Mouse (Mus musculus) CH12.LX (cell line): ENCODE data around the gene Rnf225. TPM values are rescaled to one million over a fixed set of nuclear protein-coding genes. Genes with fewer than 3 reads are reported as not detected.

ENCODE experiments used
- DNase-seq: peaks from one replicate; pipeline ENCODE4 v3.0.0-alpha.2; 2013; ENCODE audit errors: extremely low read depth
- H3K27ac ChIP-seq: 2 replicates; pipeline ENCODE4 v1.5.1; 2012; ENCODE audit warnings: low read depth, mild to moderate bottlenecking, control low read depth, moderate library complexity; ENCODE audit not compliant: insufficient read depth
- H3K27me3 ChIP-seq: replicated peaks from 2 replicates; pipeline ENCODE3; 2012; ENCODE audit warnings: inconsistent platforms
- H3K36me3 ChIP-seq, 2 experiments: replicated peaks in 1 of 2; 2 replicates each; pipeline versions ENCODE3 to v1.6.1; 2012; ENCODE audit warnings: inconsistent platforms in 1 of 2, low read length in 1 of 2, mild to moderate bottlenecking in 1 of 2, mixed read lengths in 1 of 2, moderate library complexity in 1 of 2; ENCODE audit not compliant: control insufficient read depth in 1 of 2, insufficient read depth in 1 of 2
- H3K4me1 ChIP-seq, 2 experiments: 2 replicates each; pipeline ENCODE4 v1.6.1; 2012; ENCODE audit warnings: inconsistent platforms in 1 of 2, moderate library complexity in 1 of 2; ENCODE audit not compliant: insufficient read depth in 2 of 2, control insufficient read depth in 1 of 2
- H3K4me2 ChIP-seq: 2 replicates; pipeline ENCODE4 v1.6.1; 2012; ENCODE audit warnings: low read depth, mild to moderate bottlenecking, control low read depth; ENCODE audit not compliant: poor library complexity, insufficient read depth, severe bottlenecking
- H3K4me3 ChIP-seq, 3 experiments: fragments of 150-350 bp in 1 of 3; sonication (generic) in 1 of 3; replicated peaks in 1 of 3; 2 replicates each; pipeline versions ENCODE3 to v1.5.1; 2011 to 2012; ENCODE audit warnings: low read depth in 2 of 3, low read length in 2 of 3, mild to moderate bottlenecking in 2 of 3, moderate library complexity in 2 of 3, control low read depth in 1 of 3, improper control_type of control experiment in 1 of 3, inconsistent platforms in 1 of 3, mixed read lengths in 1 of 3; ENCODE audit not compliant: poor library complexity in 1 of 3
- H3K79me2 ChIP-seq: replicated peaks from 2 replicates; pipeline ENCODE4 v1.6.1; 2012; ENCODE audit warnings: mild to moderate bottlenecking, moderate library complexity; ENCODE audit not compliant: control insufficient read depth, poor library complexity, insufficient read depth, severe bottlenecking; ENCODE audit errors: extremely low read depth
- H3K9ac ChIP-seq: 2 replicates; pipeline ENCODE4 v1.6.1; 2012; ENCODE audit warnings: low read depth, mild to moderate bottlenecking, control low read depth, moderate library complexity; ENCODE audit not compliant: insufficient read depth
- H3K9me3 ChIP-seq: replicated peaks from 2 replicates; pipeline ENCODE3; 2012; ENCODE audit warnings: low read length, inconsistent platforms, mixed read lengths
- BHLHE40 ChIP-seq: IDR thresholded peaks from 2 replicates; pipeline ENCODE4 v1.6.1; 2011; ENCODE audit warnings: mild to moderate bottlenecking, low read depth, low read length, improper control_type of control experiment
- CHD1 ChIP-seq: IDR thresholded peaks from 2 replicates; pipeline ENCODE4 v1.6.1; 2012; ENCODE audit warnings: low read depth, low read length, improper control_type of control experiment, inconsistent platforms
- E2F4 ChIP-seq: IDR thresholded peaks from 2 replicates; pipeline ENCODE4 v1.6.1; 2011; ENCODE audit warnings: low read depth, low read length, improper control_type of control experiment; ENCODE audit not compliant: insufficient replicate concordance
- ELF1 ChIP-seq: IDR thresholded peaks from 2 replicates; pipeline ENCODE4 v1.6.1; 2014; ENCODE audit warnings: low read depth, mild to moderate bottlenecking, inconsistent platforms, low read length, improper control_type of control experiment
- GABPA ChIP-seq: IDR thresholded peaks from 2 replicates; pipeline ENCODE4 v1.6.1; 2012; ENCODE audit warnings: low read depth, low read length, improper control_type of control experiment, inconsistent platforms; ENCODE audit not compliant: insufficient replicate concordance
- HCFC1 ChIP-seq: IDR thresholded peaks from 2 replicates; pipeline ENCODE4 v1.6.1; 2012; ENCODE audit warnings: low read depth, mild to moderate bottlenecking, inconsistent platforms, low read length, improper control_type of control experiment
- IRF4 ChIP-seq: IDR thresholded peaks from 2 replicates; pipeline ENCODE4 v1.6.1; 2014; ENCODE audit warnings: low read depth, mild to moderate bottlenecking, inconsistent platforms, low read length, improper control_type of control experiment
- JUN ChIP-seq: IDR thresholded peaks from 2 replicates; pipeline ENCODE4 v1.6.1; 2011; ENCODE audit warnings: low read depth, mild to moderate bottlenecking, low read length, improper control_type of control experiment, moderate library complexity; ENCODE audit not compliant: insufficient read depth
- JUND ChIP-seq: conservative IDR thresholded peaks from 2 replicates; pipeline ENCODE4 v1.6.1; 2011; ENCODE audit warnings: low read depth, low read length, improper control_type of control experiment
- KAT2A ChIP-seq: IDR thresholded peaks from 2 replicates; pipeline ENCODE4 v1.6.1; 2012; ENCODE audit warnings: low read length, improper control_type of control experiment, inconsistent platforms; ENCODE audit not compliant: insufficient replicate concordance
- MAFK ChIP-seq: IDR thresholded peaks from 2 replicates; pipeline ENCODE4 v1.6.1; 2011; ENCODE audit warnings: low read length, improper control_type of control experiment; ENCODE audit not compliant: insufficient replicate concordance
- MAX ChIP-seq: IDR thresholded peaks from 2 replicates; pipeline ENCODE4 v1.6.1; 2011; ENCODE audit warnings: low read length, improper control_type of control experiment
- MAZ ChIP-seq: IDR thresholded peaks from 2 replicates; pipeline ENCODE4 v1.6.1; 2012; ENCODE audit warnings: low read depth, mild to moderate bottlenecking, inconsistent platforms, low read length, improper control_type of control experiment, moderate library complexity
- MEF2A ChIP-seq: IDR thresholded peaks from 2 replicates; pipeline ENCODE4 v1.6.1; 2014; ENCODE audit warnings: low read depth, mild to moderate bottlenecking, inconsistent platforms, low read length, improper control_type of control experiment, borderline replicate concordance
- MXI1 ChIP-seq: IDR thresholded peaks from 2 replicates; pipeline ENCODE4 v1.6.1; 2011; ENCODE audit warnings: mild to moderate bottlenecking, low read depth, low read length, improper control_type of control experiment
- MYC ChIP-seq: IDR thresholded peaks from 2 replicates; pipeline ENCODE4 v1.6.1; 2011; ENCODE audit warnings: low read depth, mild to moderate bottlenecking, improper control_type of control experiment, low read length
- NELFE ChIP-seq: IDR thresholded peaks from 2 replicates; pipeline ENCODE4 v1.6.1; 2011; ENCODE audit warnings: low read depth, low read length, improper control_type of control experiment
- NRF1 ChIP-seq: IDR thresholded peaks from 2 replicates; pipeline ENCODE4 v1.6.1; 2014; ENCODE audit warnings: low read depth, mild to moderate bottlenecking, inconsistent platforms, low read length, improper control_type of control experiment, moderate library complexity
- PAX5 ChIP-seq: IDR thresholded peaks from 2 replicates; pipeline ENCODE4 v1.6.1; 2012; ENCODE audit warnings: low read length, inconsistent platforms, mixed read lengths
- POLR2A ChIP-seq: IDR thresholded peaks from 2 replicates; pipeline ENCODE4 v1.6.1; 2011; ENCODE audit warnings: low read depth, mild to moderate bottlenecking, improper control_type of control experiment, low read length
- POLR2AphosphoS2 ChIP-seq: IDR thresholded peaks from 2 replicates; pipeline ENCODE4 v1.6.1; 2011; ENCODE audit warnings: low read depth, low read length, improper control_type of control experiment
- RCOR1 ChIP-seq: conservative IDR thresholded peaks from 2 replicates; pipeline ENCODE4 v1.6.1; 2012; ENCODE audit warnings: low read depth, mild to moderate bottlenecking, inconsistent platforms, low read length, improper control_type of control experiment
- SIN3A ChIP-seq: IDR thresholded peaks from 2 replicates; pipeline ENCODE4 v1.6.1; 2012; ENCODE audit warnings: low read length, improper control_type of control experiment, inconsistent platforms
- SMC3 ChIP-seq: IDR thresholded peaks from 2 replicates; pipeline ENCODE4 v1.6.1; 2011; ENCODE audit warnings: low read depth, low read length, improper control_type of control experiment
- TCF12 ChIP-seq: IDR thresholded peaks from 2 replicates; pipeline ENCODE4 v1.6.1; 2014; ENCODE audit warnings: low read depth, mild to moderate bottlenecking, inconsistent platforms, low read length, improper control_type of control experiment
- UBTF ChIP-seq: IDR thresholded peaks from 2 replicates; pipeline ENCODE4 v1.6.1; 2012; ENCODE audit warnings: low read depth, mild to moderate bottlenecking, inconsistent platforms, low read length, improper control_type of control experiment, moderate library complexity
- ZC3H11A ChIP-seq: IDR thresholded peaks from 2 replicates; pipeline ENCODE4 v1.6.1; 2012; ENCODE audit warnings: low read depth, mild to moderate bottlenecking, inconsistent platforms, low read length, improper control_type of control experiment
- ZKSCAN1 ChIP-seq: IDR thresholded peaks from 2 replicates; pipeline ENCODE4 v1.6.1; 2012; ENCODE audit warnings: low read depth, inconsistent platforms, low read length, improper control_type of control experiment, borderline replicate concordance
- ZMIZ1 ChIP-seq: IDR thresholded peaks from 2 replicates; pipeline ENCODE4 v1.6.1; 2012; ENCODE audit warnings: low read depth, mild to moderate bottlenecking, inconsistent platforms, low read length, improper control_type of control experiment
- dilution Hi-C: fragments of 300-500 bp; cut with MboI; formaldehyde crosslinking; loops from 2 replicates; pipeline ENCODE4 v1.14.3; 2020; ENCODE audit warnings: low sequenced_read_pairs; ENCODE audit not compliant: extremely low pct_unique_long_range_greater_than_20kb, extremely low pct_ligation_motif_present
- in situ Hi-C: fragments of 300-500 bp; cut with MboI; formaldehyde crosslinking; loops from 3 replicates; pipeline ENCODE4 v1.14.3; 2019; ENCODE audit warnings: low sequenced_read_pairs, low pct_ligation_motif_present, low pct_unique_long_range_greater_than_20kb, mixed read lengths
- polyA plus RNA-seq: library from polyadenylated mRNA; unstranded; fragments of >175 nt; gene quantifications from 2 replicates; pipeline ENCODE4 v1.2.1, GENCODE M21; 2012; ENCODE audit warnings: low read depth; ENCODE audit not compliant: insufficient read length
- total RNA-seq, 2 experiments: library from RNA; depleted of rRNA; stranded (reverse); fragments of 300-350 nt in 1 of 2; fragments of >200 nt in 1 of 2; gene quantifications; 2 replicates each; pipeline ENCODE4 v1.2.3; 2012 to 2014

The Rnf225 gene
- total and polyA plus RNA-seq, 3 experiments = 0.89 to 4.0 (median 1.1) TPM

- no peak overlapping the region for H3K4me3 ChIP-seq
- no peak for TF ChIP-seq UBTF
- TF ChIP-seq POLR2A = no peak
- no peak for TF ChIP-seq HCFC1
- TF ChIP-seq MAFK = no peak
- TF ChIP-seq PAX5 = no peak
- TF ChIP-seq SMC3 = no peak
- no peak for TF ChIP-seq POLR2AphosphoS2
- TF ChIP-seq JUN = no peak
- no peak for TF ChIP-seq SIN3A
- no peak for TF ChIP-seq KAT2A
- no peak for TF ChIP-seq IRF4
- TF ChIP-seq, all 38 proteins: peak for 0
- Histone ChIP-seq H3K9ac (no peak overlapping the region), H3K4me1 (peaks cover 0 to 13% of the 10 kb centered on the region in 2 experiments; a peak in 2 of 4 replicates), H3K4me2 (no peak overlapping the region), H3K9me3 (no peaks in the 10 kb centered on the region), H3K79me2 (peaks cover 5% of the 10 kb centered on the region; the same call in 1 of the 2 replicates), H3K36me3 (peaks cover 33 to 54% of the 10 kb centered on the region in 2 experiments), H3K27ac (no peak overlapping the region), H3K27me3 (no peaks in the 10 kb centered on the region)
- dilution Hi-C loops (no loop called here), in situ Hi-C loops (no loop called here)
- DNase-seq = no peak
Observed at GRCm38 (mm10) chr7:12970906-12971305, 43.7 kb downstream of the Rnf225 start.

GRCm38 (mm10) chr7:12977682-12978389 lies 50.6 kb downstream of the Rnf225 start, which contains the start of gene Zfp446:
Gene Zfp446 (plus strand): TSS chr7:12977848.
- Histone ChIP-seq H3K4me2 (peak within 1 kb of the TSS; percentile 72), H3K4me3 (peak within 1 kb of the TSS; percentile 73 to 80 (median 74)), H3K4me1 (peaks cover 10 to 31% of the 10 kb centered on the region in 2 experiments; a peak in 3 of 4 replicates), H3K79me2 (no peaks in the 10 kb centered on the region), H3K36me3 (peaks cover 12 to 26% of the 10 kb centered on the region in 2 experiments), H3K9me3 (no peaks in the 10 kb centered on the region), H3K27me3 (no peaks in the 10 kb centered on the region), H3K9ac (peak within 1 kb of the TSS; percentile 66), H3K27ac (peak within 1 kb of the TSS; percentile 74)
- in situ Hi-C loops (no loop called here), dilution Hi-C loops (no loop called here)
- peak; percentile 96 for DNase-seq
- TF ChIP-seq MAX (peak; percentile 89), SMC3 (no peak), RCOR1 (0 out of 2 replicates have a peak, but pooled peaks have one; percentile 52), ZMIZ1 (0 out of 2 replicates have a peak, but pooled peaks have one; percentile 36), HCFC1 (peak; percentile 93), NELFE (peak; percentile 65; the same call in 1 of the 2 replicates), ZKSCAN1 (no peak), POLR2A (peak; percentile 63), MYC (no peak), POLR2AphosphoS2 (no peak), ZC3H11A (no peak), UBTF (no peak), GABPA (no peak), ELF1 (peak; percentile 92), JUND (no peak), IRF4 (peak; percentile 45; the same call in 1 of the 2 replicates), JUN (no peak), MEF2A (peak; percentile 27; the same call in 1 of the 2 replicates), NRF1 (peak; percentile 89), BHLHE40 (peak; percentile 65), CHD1 (no peak), MAZ (peak; percentile 86), MXI1 (peak; percentile 66), MAFK (no peak), TCF12 (peak; percentile 69), SIN3A (no peak; the same call in none of the 2 replicates), E2F4 (no peak)
